ENCODE assay signal across 26 mouse cellular contexts in the genomic region with DNA sequence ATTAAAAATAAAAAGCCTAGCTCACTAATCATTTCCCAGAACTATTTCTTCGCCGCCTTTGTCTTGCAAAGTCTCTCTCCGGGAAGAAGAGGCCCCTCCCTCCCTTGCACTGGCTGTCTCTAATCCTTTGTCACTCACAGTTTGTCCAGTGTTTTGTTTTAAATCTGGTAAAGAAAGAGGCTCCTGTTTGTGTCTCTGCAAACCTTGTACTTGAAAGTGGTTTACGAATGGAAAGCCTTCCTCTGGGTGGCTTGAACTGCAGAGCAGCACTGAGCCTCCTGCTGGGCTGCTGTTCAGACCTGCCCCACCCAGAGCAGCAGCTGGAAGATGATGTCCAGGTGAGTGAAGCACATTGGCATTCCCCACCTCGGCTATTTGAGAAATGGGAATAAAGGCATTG.
"Had no signal": no experiment of that assay in that cellular context is flagged by ENCODE, and none has a peak within 500 bp of the region (broad histone marks: within the 10 kb centered on the region; RNA-seq: fewer than 3 reads in every experiment).

No protein-coding gene starts in this region.

- H3K36me3 ChIP-seq: heart, embryonic 10.5 days; heart, embryonic 12.5 days; hindbrain, embryonic 13.5 days; hindbrain, embryonic 15.5 days; intestine, embryonic 15.5 days; kidney, embryonic 15.5 days; limb, embryonic 13.5 days; limb, embryonic 15.5 days; liver, embryonic 12.5 days had no signal

- H3K4me3 ChIP-seq: heart, embryonic 10.5 days; heart, embryonic 12.5 days; hindbrain, embryonic 13.5 days; hindbrain, embryonic 15.5 days; intestine, embryonic 15.5 days; kidney, embryonic 15.5 days; limb, embryonic 13.5 days; limb, embryonic 15.5 days; liver, embryonic 12.5 days had no signal

- H3K9ac ChIP-seq: heart, embryonic 12.5 days; hindbrain, embryonic 13.5 days; hindbrain, embryonic 15.5 days; intestine, embryonic 15.5 days; kidney, embryonic 15.5 days; limb, embryonic 13.5 days; limb, embryonic 15.5 days; liver, embryonic 12.5 days; liver, embryonic 14.5 days had no signal

- DNase-seq: gastrocnemius, postnatal 14 days; gastrocnemius, postnatal 36 days; heart, adult 18-20 months; heart, postnatal 10 days; heart, postnatal 36 days; kidney, adult 2 months; kidney, adult 9 months; kidney, postnatal 14 days; kidney, postnatal 36 days; layer of hippocampus, adult 9-11 months; layer of hippocampus, postnatal 36 days; left cerebral cortex, postnatal 4 days; lung, adult 18-20 months had no signal

- H3K4me1 ChIP-seq: hindbrain, embryonic 13.5 days; hindbrain, embryonic 15.5 days; intestine, embryonic 15.5 days; limb, embryonic 15.5 days had no signal

- ATAC-seq: inflammation-experienced regulatory T-cells, adult 6 months; intestine, embryonic 15.5 days; intestine, postnatal 0 days; liver, embryonic 12.5 days had no signal

- H3K9me3 ChIP-seq: heart, embryonic 10.5 days; heart, embryonic 12.5 days; hindbrain, embryonic 13.5 days; hindbrain, embryonic 15.5 days; kidney, embryonic 15.5 days; limb, embryonic 13.5 days; limb, embryonic 15.5 days; liver, embryonic 12.5 days had no signal

- H3K4me2 ChIP-seq: heart, embryonic 12.5 days; hindbrain, embryonic 13.5 days; hindbrain, embryonic 15.5 days; intestine, embryonic 15.5 days; kidney, embryonic 15.5 days; limb, embryonic 13.5 days; limb, embryonic 15.5 days; liver, embryonic 12.5 days had no signal

- H3K27me3 ChIP-seq: heart, embryonic 12.5 days; hindbrain, embryonic 13.5 days; hindbrain, embryonic 15.5 days; intestine, embryonic 15.5 days; kidney, embryonic 15.5 days; limb, embryonic 13.5 days; limb, embryonic 15.5 days; liver, embryonic 12.5 days had no signal

- H3K27ac ChIP-seq: heart, embryonic 10.5 days; hindbrain, embryonic 13.5 days; hindbrain, embryonic 15.5 days; intestine, embryonic 15.5 days; kidney, embryonic 15.5 days; kidney, postnatal 0 days; limb, embryonic 13.5 days; limb, embryonic 15.5 days; liver, embryonic 12.5 days; liver, embryonic 14.5 days had no signal
